Mouse (Mus musculus) c-Kit-positive CD71-negative TER-119-negative erythroid progenitor cells, embryonic 14.5 days (primary cell): ENCODE measurements around the gene Rims1.

Source experiments
- DNase-seq: peaks from one replicate; pipeline ENCODE4 v3.0.0-alpha.2; 2013; ENCODE audit warnings: low read depth

Gene Rims1

DNA sequence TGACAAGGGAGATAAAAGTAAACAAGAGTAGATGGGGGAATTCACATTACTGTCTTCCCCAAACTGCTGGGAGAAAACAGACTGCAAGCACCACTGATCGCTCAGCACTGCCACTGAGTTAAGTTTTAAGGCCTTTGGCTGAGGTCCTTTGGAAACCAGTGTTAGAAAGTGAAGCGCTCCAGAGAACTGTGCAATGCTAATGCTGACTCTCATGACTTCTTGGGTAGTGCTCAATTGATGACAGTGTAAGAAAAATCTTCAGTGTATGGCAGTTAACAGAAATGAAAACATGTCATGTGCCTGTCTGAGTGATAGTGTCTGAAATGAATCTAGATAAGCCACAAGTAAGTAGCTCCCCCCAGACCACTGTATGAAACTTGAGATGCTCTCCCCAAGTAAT is 111.3 kb downstream of the Rims1 start:
- no peak for DNase-seq

DNA sequence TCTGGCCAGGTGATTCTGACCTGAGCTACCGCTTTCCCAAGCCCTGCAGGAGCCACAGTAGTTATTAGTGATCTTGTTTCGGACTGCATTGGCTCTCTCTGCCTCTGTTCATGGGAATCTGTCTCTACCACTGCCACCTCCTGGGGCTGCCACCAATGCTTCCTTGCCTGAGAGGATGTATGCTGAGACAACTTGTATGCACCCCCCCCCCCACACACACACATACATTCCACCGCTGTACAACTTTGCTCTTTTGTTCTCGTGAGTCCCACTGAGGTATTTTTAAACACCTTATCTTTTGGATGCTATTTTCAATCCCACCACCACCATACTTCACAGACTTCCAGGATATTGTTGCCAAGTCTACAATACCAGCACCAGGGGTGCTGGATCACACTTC is 122.3 kb downstream of the Rims1 start:
- no peak for DNase-seq

DNA sequence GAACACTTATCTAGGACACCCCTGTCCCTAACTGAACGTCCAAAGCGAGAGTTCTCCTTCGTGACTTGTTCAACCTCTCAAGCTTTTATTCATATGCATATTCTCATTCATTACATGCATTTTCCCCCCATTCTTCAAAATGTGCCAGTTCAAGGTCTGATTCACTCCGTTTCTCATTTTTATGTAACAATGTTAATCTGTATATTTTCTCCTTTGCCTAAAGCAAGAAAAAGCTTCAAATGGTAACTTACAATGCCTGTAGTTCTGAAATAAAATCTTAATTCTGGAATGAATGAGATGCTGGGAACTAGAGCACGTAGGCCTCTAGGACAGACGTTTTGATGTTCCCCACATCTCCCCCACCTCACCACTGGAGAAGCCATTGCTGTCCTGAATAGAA is 141.6 kb downstream of the Rims1 start:
- DNase-seq = no peak

DNA sequence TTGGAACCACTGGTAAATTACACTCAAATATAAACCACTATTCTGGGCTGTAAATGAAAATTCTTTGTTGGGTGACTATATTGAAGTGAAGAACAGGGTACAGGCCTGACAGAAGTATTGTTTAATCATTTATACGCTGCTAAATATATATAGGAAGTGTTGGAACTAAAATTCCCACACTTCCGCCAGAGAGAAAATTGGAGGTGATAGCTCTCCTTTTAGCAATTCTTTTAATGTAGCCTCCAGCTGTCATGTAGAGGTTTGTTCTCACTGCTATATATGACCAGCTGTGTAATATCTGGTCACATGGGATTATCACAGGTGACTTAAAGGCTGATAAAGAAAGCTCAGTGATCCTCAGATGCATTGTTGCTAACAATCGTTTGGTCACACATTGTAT is 144.0 kb downstream of the Rims1 start:
- no peak for DNase-seq

DNA sequence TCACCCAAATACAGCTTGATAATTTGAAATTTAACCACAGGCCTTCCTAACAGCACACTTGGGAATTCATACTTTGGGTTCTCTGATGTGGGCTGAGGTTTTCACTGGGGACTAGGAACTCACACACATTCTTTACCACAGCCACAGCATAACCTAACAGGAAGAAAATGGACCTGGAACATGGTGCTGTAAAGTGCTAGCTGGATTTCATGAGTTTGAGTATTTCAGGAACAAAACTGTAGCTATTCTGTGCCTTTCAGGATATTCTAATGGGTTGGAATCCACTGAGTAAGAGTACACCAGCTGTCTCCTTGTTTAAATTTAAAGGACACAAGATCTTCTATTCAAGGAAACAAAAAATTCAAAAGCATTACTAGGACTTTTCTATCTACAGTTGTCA is 149.8 kb downstream of the Rims1 start:
- no peak for DNase-seq

DNA sequence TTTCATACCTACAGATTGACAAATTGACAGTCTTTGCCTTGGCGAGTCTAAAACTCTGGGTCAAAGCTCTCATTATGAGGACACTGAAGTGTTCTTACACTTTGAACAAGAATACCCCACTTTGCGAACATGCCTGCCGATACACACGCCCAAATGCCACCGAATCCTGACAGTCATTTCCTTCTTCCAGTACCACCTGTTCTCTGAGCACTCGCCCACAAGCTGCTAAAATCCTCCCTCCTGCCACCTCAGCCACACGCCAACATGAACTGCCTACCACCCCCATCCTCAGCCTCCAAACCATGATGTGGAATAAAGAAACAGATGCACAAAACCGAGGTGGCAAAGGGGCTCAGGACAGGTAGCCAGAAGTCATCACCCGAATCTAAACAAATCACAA is 150.9 kb downstream of the Rims1 start:
- no peak for DNase-seq

DNA sequence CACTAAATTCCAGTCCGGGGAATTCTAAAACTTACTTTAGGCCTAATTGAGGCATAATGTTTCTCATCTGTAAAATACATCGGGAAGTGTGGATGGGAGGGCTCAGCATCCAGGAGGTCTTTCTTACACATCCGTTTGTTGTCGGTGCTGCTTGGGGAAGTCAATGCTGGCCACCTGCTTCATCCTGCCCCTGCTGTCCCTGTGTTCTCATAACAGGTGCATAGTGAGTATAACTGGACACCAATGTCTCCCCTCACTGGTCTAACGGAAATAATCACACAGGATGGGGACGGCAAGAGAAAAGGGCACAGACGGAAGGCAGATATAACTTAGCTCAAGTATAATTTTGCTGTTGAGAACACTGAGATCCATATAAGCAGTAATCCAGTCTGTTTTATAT is 155.2 kb downstream of the Rims1 start:
- no peak for DNase-seq

DNA sequence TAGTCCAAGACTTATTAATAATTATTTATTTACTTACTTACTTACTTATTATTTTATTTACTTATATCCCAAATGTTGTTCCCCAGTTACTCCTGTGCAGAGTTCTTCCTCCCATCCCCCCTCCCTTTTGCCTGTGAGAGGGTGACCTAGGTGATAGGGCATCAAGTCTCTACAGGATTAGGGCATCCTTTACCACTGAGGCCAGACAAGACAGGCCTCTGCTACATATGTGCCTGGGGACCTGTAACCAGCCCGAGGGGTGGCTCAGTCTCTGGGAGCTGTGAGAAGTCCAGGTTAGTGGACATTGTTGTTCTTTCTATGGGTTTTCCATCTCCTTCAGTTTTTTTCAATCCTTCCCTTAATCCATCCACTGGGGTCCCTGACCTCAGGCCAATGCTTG is 156.4 kb downstream of the Rims1 start:
- no peak for DNase-seq

DNA sequence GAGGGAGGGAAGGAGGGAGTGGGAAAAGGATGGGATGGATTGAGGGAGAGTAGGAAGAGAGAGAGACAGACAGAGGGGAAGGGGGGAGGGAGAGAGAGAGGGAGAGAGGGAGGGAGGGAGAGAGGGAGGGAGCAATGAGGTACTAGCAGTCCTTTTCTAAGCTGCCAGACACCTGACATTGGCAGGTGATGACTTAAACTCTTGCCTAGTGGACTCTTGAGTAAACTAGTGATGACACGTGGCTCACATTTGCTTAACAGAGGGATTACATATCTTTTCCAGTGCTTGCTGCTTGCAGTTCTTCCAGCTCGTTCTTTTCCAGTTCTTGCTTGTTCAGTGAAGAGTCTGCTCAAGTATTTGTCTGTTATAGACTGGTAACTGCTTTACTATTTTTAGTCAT is 160.5 kb downstream of the Rims1 start:
- no peak for DNase-seq

DNA sequence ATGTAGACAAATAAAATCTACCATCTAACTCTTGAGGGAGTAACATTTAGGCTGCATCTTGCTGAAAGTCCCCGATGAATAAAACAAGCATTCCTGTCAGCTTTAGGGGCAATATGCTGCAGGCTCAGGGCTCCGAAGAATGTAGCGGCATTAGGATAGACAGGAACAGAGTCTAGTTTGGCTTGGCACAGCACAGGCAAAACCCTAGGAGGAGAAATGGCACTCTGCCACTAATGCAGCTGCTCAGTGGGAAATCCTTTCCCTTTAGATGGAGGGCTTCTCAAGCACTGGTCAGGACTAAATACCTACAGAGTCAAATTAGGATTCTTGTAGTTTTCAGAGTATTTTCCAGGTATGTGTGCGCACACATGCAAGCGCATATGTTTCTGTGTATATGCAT is 165.2 kb downstream of the Rims1 start:
- DNase-seq = no peak

DNA sequence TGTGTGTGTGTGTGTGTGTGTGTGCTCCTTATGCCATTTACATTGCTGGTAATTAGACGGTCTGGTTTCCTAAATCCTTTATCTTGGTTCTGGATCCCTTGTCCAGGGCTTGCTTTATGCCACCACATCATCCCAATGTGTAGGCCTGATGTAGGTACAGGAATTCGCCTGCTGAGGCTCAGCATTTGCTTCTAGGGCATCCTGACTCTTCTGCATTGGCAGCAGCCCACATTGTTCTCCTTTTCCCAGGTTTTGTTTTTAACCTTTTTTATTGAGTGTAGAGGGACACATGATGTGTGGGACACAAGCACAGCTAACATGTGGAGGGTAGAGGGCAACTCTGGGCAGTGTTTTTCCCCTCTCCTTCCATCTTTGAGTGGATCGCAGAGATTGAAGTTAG is 166.1 kb downstream of the Rims1 start:
- DNase-seq = no peak

DNA sequence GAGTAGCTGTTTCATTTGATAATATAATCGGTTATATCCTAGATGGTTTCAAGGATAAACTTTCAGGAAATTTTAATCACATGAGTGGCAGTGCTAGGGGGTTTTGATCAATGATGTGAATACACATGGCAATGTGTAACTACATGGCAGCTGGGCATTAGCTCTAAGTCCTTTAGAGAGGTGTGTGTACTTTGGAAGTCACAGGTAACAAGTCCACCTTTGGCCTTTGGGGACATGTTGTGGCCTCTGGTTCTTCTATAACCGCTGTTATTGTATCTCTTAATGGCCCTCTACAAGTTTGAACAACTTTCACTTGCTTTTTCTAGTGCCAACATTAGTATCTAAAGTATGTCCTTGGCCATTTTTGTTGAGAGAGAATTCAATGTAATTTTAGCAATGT is 171.9 kb downstream of the Rims1 start:
- no peak for DNase-seq

DNA sequence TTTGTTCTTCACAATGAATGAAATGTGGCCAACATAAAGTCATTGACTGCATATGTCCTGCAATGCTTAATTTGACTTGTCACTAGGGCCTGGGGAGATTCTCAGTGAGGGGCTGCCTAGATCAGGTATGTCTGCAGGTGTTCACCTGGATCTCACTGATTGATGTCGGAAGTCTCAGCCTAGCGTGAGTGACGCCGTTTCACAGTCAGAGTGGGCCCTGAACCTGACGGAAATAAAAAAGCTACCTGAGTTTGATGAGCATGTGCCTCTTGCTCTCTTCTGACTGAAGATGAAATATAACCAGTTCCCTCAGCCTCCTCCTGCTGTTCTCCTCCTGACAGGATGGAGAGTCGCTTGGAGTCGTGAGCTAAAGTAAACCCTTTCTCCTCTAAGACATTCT is 173.2 kb downstream of the Rims1 start:
- DNase-seq = no peak

DNA sequence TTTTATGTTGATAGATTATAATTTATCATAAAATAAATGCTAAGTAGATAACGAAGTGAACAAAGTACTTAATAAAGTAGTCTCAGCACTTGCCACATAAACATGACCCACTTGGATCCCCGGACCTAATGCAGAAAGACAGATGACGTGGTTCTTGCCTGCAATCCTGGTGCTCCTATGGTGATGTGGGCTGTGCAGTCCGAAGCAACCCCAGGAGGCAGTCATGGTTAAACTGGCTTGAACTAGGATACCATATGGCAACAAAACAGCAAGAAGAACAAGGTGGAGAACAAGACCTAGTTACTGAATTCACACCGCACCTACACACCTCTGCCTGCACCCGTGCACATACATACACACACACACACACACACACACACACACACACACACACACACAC is 173.8 kb downstream of the Rims1 start:
- no peak for DNase-seq

DNA sequence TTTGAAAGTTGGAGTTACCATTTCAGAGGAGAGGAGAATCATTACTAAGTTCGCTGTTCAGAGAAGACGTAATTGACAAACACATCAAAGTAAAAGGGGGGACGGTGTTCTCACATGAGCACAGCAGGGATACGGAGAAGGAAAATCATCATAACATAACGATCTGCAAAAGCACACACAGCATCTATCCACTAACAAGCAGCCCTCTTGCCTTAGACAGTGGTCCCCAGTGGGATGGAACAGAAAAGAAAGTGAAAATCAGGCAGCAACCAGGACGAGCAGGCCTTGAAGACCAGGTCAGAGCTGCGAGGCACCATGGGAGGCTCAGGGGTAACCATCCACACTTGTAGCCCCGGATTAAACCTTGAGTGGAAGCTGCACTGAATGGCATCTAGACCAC is 176.8 kb downstream of the Rims1 start:
- no peak for DNase-seq

DNA sequence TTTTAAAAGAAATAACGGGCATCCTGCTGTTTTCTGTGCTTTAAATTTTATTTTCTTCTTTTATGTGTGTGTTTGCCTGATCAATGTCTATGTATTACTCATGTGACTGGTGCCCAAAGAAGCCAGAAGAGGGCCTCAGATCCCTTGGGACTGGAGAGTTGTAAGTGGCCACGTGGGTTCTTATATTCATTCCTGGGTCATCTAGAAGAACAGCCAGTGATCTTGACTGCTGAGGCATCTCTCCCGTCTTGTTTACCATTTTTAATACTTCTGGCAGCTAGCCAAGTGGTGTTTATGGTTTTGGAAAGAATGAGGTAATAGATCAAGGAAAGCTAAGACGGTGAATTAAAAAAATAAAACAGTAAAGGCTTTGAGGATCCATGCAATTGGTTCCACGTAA is 178.8 kb downstream of the Rims1 start:
- no peak for DNase-seq

DNA sequence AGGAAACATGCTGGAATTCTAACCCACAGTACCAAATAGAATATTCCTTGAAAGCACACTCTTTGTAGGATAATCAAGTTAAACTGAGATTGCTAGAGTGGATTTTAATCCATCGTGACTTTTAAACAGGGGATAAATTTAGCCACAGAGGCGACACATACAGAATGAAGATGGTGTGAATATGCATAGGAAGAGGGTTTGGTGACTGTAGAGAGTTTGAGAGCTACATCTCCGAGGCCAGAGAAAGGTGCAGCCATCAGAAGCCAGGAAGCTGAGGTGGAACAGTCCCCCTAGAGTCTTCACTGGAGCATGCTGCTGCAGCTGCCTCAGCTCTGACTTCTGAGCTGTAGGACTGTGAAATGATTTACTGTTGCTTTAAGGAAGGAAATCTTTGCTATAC is 179.5 kb downstream of the Rims1 start:
- no peak for DNase-seq

DNA sequence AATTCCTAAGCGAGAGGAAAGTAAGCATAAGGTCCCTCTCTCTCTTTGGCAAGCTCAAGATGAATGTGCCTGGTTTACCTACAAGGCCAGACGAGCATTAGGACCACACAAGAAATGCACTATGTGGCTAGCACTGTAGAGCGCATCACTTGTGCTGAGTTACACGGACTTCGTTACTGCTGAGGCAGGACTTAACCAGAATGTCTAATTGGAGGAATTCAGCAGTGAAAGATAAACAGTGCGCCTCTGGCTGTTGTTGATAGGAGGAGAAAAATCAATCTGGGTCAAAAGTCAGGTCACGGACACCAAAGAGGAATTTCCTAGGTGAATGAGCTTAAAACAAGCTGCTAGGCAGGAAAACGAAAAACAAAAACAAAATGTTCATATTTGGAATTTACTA is 185.0 kb downstream of the Rims1 start:
- DNase-seq = no peak

DNA sequence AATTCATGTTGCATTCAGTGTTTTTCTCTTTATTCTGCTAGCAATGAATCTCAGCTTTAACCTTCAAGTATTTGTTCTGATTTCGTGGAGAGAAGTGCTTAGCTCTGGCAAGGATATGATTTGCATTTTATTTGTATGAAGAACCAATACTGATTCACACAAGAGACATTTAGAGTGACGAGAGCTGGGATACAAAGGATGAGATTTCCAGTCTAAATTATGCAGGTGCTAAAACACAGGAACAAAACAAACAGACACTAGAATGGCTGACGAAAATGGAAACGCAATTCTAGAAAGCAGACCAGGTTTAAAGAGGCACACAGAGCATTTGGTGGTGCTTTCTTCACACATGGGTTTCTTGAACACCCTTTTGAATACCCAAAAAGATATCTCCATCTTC is 190.2 kb downstream of the Rims1 start:
- DNase-seq = no peak

DNA sequence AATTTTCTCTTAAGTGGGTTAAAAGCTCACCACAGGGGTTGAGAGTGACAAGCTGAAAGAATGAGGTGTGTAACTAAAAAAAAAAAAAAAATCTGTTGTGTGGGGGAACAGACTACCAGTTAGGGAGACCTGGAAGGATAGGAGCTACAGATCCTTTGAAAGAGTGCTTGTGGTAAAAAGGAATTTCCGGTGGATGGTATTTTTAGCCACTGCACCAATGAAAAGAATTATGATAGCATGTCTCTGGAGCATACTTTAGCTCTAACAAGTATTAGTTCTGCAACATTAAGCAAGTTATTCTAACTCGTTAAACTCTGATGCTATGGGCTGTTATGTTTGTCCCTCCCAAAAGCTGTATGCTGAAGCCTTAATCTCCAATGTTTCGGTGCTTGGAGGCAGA is 192.2 kb downstream of the Rims1 start:
- DNase-seq = no peak

DNA sequence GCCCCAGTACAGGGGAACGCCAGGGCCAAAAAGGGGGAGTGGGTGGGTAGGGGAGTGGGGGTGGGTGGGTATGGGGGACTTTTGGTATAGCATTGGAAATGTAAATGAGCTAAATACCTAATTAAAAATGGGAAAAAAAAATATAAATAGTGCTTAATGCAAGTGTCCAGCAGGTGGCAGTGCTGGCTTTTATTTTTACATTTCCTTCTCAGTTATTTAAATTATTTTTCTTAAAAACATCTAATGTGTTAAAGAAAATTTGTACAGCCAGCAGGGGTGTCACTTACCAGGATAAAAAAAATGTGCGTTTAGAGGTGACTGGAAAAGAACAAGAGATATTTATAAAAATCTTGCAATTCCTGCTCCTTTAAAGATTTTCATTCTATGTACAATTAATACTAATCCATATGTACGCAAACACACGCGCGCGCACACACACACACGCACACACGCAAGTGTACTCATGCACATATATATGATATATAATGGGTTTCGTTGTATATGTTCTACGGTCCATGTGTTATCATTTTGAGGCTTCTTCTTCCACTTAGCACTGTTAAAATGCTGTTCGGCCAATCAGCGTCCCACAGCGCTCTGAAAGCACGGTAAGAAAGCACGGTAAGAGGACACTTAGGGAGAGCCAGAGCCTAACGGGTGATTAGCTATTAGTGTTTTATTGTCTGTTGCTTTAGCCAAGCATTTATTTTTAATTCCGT is 201.3 kb downstream of the Rims1 start:
- peak; percentile 3 for DNase-seq

DNA sequence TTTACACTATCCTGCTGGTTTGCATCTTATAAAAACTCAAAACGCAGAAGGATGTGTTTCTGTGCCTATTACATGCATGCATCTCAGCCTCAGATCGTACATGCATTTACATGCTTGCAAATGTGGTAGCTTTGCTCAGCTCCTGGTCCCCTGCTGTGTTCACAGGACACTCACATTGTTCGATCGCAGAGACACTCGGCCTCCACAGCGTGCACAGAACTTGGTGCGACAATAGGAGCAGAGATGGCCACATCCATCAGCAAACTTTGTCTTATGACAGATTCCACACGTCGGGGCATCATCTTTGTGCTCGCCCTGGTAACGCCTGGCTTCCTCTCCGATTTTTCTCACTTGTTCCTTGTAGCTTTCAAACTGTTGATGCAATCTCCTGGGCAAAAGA is 209.6 kb downstream of the Rims1 start:
- DNase-seq = no peak

DNA sequence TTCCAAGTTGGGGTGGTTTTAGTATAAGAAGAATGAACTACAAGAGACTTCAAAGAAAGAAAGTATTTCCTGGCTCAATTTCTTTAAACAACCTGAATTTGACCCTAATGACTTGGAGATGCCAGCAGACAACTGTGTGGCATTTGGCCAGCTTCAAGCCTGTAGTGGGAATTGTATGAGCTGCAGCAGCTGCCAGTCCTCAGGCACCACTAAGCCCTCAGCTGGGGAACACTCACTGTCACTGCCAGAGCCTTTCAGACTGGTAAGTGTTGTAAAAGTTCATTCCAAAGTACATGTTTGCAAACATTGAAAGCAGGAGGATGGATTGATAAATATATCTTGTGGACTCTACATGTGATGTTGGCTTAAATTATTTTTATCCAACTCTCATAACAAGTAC is 211.0 kb downstream of the Rims1 start:
- DNase-seq = no peak

DNA sequence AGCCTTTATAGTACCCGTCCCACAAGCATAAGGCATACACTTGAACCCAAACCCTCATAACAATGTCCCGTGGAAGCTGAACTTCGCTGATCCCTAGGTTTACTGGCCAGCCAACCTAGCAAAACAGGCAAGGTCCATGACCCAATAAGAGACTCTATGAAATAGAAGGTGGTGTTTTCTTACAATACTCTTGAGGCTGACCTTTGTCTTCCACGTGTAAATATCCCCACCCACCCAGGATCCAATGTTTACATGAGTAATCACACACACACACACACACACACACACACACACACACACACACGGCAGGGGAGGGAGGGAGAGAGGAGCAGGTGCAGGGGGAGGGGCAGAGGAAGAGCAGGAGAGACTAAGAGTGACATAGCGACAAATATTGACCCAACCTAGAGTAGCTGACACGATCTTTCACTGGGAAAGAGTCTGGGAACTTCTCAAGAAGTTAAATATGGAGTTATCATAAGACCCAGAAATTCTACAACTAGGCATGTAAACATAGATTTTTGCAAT is 217.9 kb downstream of the Rims1 start:
- no peak for DNase-seq

DNA sequence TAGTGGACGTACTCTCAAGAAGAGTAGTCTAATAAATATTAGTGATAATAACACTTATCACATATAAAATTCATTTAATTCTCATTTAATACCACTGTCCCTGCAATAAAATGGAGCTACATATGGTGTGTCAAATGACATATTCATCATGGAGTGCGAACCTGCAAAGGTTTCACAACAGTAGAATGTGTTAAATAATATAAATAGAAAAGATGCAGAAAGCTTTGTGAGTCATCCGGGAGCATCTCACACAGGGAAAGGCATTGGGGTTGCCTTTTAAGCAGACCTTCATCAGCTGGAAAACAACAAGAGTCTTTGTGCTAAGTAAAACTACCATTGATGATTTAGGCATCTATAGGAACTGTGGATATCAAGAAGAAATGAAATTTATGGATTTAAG is 220.2 kb downstream of the Rims1 start:
- no peak for DNase-seq
